Mouse (Mus musculus): Measurements from ENCODE around the gene Tmem14a.
"Not testable (repeated sequence)": the region's sequence is repeated elsewhere in the genome, so short reads cannot be mapped to it uniquely, and the experiment has no call there.

Gene Tmem14a

GRCm38 (mm10) chr1:21252566-21253302 is 34.4 kb downstream of the Tmem14a start:
- no peak for DNase-seq (ENCODE audit: low read depth, low spot score)

GRCm38 (mm10) chr1:21253303-21253650 is 34.9 kb downstream of the Tmem14a start:
- no peak for DNase-seq (ENCODE audit: low read depth, low spot score)

DNA sequence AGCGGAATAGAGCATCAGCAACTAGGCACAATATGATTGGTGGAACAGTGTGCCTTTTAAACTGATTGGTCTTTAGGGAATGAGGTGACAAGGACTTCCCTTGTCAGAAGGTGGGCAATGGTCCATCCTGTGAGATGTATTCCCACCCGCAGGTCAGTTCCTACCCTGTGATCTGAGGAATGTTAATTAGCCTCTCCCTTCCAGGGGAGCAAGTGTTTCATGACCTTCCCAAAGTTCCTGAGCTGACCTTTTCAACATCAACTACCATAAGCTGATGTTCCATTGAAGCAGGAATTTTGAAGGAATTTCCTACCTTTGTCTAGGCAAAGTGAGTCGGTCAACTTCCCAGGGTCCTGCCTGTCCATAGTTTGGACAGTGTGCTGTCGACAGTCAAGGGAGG is 35.5 kb downstream of the Tmem14a start:
- no peak for DNase-seq (ENCODE audit: low read depth, low spot score)

DNA sequence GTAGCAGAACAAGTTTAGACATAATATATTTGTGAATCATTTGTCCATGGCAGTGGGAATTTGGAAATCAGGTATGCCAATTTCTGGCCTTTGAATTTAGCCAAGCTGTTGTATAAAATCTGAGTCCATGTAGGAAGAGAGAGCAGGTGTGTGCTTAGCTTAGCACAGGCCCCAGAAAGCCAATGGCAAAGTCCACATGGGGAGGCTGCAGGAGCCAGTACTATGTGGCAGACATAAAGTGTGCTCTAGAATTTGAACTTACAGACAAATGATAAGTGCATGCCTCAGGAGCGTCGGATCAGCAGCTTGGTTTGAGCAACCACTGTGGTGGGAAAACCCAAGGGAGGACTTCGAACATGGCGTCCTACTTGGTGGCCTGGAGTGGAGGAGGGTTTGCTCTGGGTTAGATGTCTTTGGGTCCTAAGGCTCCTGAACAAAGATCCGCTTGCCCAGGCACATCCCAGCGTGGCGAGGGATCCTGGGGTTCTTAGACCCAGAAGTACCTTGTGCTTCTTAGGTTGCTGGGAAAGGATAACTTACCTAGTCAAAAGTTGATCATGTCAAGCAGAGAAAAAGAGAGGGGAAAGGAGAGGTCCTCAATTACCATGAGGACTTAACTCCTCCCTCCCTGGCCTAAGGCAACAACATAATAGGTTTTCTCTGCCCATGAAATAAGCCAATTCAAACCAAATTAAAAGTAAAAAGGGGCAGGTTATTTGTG is 37.4 kb downstream of the Tmem14a start:
- no peak for DNase-seq (ENCODE audit: low read depth, low spot score)

DNA sequence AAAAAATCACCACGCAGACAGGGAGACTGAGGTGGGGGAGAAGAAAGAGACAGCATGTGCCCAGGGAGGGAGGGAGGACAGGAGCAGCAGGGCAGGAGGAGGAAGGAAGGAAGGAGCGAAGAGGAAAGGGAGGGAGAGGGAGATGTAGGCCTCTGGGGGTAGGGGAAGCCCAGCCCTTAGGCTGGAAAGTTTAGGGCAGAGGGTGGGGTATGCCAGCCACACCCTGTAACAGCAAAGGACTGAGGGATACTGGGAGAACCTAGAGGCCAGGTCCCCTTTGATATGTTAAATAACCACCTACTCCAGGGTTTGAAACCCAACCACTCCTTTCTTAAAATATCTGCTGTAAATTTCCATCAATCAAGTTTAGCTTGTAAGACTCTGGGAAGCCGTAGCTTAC is 38.0 kb downstream of the Tmem14a start:
- DNase-seq (ENCODE audit: low read depth, low spot score): peak; percentile 60

GRCm38 (mm10) chr1:21256871-21257270 is 38.5 kb downstream of the Tmem14a start:
- DNase-seq (ENCODE audit: low read depth, low spot score): no peak

DNA sequence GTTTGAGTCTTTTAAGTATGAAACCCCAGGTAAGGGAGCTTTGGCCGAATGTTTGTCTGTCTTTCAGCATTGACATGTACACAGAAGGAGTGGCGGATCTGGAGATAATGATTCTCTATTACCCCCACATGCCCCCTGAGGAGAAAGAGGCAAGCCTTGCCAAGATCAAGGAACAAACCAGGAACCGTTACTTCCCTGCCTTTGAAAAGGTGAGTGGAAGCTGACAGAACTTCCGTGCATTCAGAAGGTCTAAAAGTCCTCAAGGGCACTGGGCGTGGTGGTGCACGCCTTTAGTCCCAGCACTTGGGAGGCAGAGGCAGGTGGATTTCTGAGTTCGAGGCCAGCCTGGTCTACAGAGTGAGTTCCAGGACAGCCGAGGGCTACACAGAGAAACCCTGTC is 41.6 kb downstream of the Tmem14a start:
- not testable (repeated sequence) for DNase-seq (ENCODE audit: low read depth, low spot score)

- no peak for DNase-seq (ENCODE audit: low read depth, low spot score)
Observed at GRCm38 (mm10) chr1:21262401-21262800, 44.0 kb downstream of the Tmem14a start.

GRCm38 (mm10) chr1:21263986-21264385 is 45.6 kb downstream of the Tmem14a start:
- DNase-seq (ENCODE audit: low read depth, low spot score): no peak

DNA sequence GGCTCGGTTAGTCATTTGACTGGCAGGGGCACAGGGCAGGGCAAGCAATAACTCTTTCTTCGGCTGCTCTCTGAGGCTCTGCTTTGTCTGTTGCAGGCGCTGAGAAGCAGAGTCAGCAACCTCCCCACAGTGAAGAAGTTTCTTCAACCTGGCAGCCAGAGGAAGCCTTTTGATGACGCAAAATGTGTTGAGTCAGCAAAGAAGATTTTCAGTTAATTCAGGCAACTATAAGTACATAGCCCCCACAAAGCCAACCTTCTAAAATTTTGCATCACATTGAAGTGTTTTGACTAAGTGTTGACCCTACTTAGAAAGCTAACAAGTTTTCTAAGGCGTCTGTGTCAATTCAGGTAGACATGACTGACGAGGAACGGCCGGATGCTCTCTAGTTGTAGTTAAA is 46.4 kb downstream of the Tmem14a start:
- DNase-seq (ENCODE audit: low read depth, low spot score): no peak

DNA sequence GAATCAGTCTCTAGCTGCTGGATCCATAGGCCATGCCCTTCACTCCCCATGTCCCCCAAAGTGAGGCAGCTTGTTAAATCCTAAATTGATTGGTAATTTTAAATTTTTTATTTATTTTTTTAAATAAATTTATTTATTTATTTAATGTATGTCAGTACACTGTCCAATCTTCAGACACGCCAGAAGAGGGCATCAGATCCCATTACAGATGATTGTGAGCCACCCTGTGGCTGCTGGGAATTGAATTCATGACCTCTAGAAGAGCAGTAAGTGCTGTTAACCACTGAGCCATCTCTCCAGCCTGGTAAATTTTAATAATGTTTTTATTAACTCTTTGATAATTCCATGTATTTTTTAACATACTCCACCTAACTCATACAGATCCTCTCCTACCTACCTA is 48.4 kb downstream of the Tmem14a start:
- no peak for DNase-seq (ENCODE audit: low read depth, low spot score)

DNA sequence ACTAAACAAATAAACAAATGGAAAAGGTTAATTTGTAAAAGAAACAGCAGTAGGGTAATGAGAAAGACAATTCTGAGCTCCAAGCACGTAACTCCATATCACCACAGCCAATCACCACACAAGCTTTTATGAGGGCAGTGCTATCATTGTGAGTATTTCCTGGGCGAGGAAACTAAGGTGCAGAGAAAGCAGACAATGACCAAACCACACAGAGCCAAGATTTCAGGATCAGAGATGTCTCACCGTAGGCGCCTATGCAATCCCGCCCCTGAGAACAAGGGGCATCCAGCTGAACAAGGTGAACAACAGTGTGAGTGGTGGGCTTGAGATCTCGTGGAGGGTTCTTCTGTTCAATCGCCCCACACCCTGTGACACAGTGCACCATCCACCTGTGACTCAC is 49.1 kb downstream of the Tmem14a start:
- not testable (repeated sequence) for DNase-seq (ENCODE audit: low read depth, low spot score)

- peak; percentile 45 for DNase-seq (ENCODE audit: low read depth, low spot score)
Observed at GRCm38 (mm10) chr1:21271343-21272055, 53.1 kb downstream of the Tmem14a start.

DNA sequence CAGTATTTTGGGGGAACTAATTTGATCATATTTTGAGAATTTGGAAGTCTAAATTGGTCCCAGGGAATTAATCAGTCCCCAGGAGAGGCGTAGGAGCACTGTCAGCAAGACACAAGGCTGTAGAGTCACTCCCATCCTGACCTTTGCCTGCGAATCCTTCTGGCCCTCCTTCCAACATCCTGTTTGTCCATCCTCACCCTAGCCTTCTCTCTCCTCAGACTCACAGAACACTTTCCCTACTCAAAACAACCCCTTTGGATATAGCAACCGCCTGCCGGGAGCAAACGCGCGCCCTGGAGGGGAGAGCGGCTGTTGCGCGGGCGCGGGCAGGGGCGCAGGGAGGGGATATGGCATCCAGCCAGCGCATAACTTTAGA is 53.7 kb downstream of the Tmem14a start:
- no peak for DNase-seq (ENCODE audit: low read depth, low spot score)

DNA sequence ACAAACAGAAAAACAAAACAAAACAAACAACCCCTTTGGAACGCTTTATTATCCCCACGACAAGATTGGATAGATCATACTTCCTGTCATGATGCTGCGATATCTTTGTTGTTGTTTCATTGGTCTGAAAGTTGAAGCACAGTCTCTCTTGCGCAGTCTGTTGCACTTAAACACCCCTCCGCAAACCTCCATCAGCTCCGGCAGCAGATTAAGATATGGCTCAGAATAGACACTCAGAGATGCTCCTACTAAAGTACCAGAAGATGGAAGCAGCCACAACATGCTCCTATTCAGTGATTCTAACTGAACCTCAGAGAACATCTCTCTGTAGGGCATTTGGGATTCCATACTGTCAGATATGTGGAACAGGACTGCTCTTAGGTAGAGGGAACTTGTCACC is 54.7 kb downstream of the Tmem14a start:
- no peak for DNase-seq (ENCODE audit: low read depth, low spot score)

GRCm38 (mm10) chr1:21274437-21275040 is 56.2 kb downstream of the Tmem14a start:
- DNase-seq (ENCODE audit: low read depth, low spot score): no peak

- DNase-seq (ENCODE audit: low read depth, low spot score): not testable (repeated sequence)
Observed at GRCm38 (mm10) chr1:21275366-21275765, 57.0 kb downstream of the Tmem14a start.

DNA sequence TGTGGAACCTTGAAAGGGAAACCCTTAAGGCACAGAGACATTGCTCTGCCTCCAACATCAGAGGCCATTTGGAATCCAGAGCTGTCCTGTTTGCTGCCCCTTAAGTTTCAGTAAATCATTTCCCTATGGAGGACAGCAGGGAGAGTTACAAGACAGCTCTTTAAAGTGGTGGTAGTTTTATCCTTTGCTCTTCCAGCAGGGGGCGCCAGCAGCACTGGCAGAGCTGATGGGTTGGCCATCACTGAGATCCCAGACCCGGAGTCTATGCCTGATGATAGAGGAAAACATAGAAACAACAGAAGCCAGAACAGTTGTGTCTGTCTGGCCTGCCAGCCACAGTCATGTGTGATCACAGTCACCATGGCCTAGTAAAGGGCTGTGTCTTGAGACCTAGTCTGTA is 57.8 kb downstream of the Tmem14a start:
- DNase-seq (ENCODE audit: low read depth, low spot score): not testable (repeated sequence)

Measured in WW6 (cell line).